Mouse (Mus musculus) liver, adult 2 months (tissue): ENCODE measurements around the gene Nxn. TPM values are rescaled to one million over a fixed set of nuclear protein-coding genes. Genes with fewer than 3 reads are reported as not detected.

Experiments
- DNase-seq: peaks from one replicate; pipeline ENCODE4 v3.0.0-alpha.2; 2011; ENCODE audit warnings: low read depth, low spot score; ENCODE audit errors: extremely low read depth
- H3K27ac ChIP-seq: fragments of 200-500 bp; replicated peaks from 2 replicates; pipeline ENCODE4 v1.5.1; 2012; ENCODE audit warnings: low read depth, mild to moderate bottlenecking, control low read depth, inconsistent platforms, low read length; ENCODE audit not compliant: insufficient read depth
- H3K27me3 ChIP-seq: fragments of 200-500 bp; 2 replicates; pipeline ENCODE4 v1.6.1; 2012; ENCODE audit warnings: mild to moderate bottlenecking, moderate library complexity, low read length, inconsistent platforms; ENCODE audit not compliant: control insufficient read depth, insufficient read depth
- H3K36me3 ChIP-seq: fragments of 200-500 bp; 2 replicates; pipeline ENCODE4 v1.6.1; 2012; ENCODE audit warnings: low read length, inconsistent platforms; ENCODE audit not compliant: control insufficient read depth, insufficient read depth
- H3K4me1 ChIP-seq: fragments of 200-500 bp; 2 replicates; pipeline ENCODE4 v1.6.1; 2011; ENCODE audit warnings: low read length; ENCODE audit not compliant: control insufficient read depth, insufficient read depth
- H3K4me3 ChIP-seq: fragments of 200-500 bp; 2 replicates; pipeline ENCODE4 v1.5.1; 2011; ENCODE audit warnings: low read depth, mild to moderate bottlenecking, control low read depth, low read length, moderate library complexity; ENCODE audit not compliant: insufficient read depth
- H3K79me2 ChIP-seq: fragments of 200-500 bp; 2 replicates; pipeline ENCODE4 v1.6.1; 2012; ENCODE audit warnings: inconsistent platforms, mild to moderate bottlenecking, low read length, moderate library complexity; ENCODE audit not compliant: control insufficient read depth, insufficient read depth
- H3K9ac ChIP-seq: fragments of 200-500 bp; 2 replicates; pipeline ENCODE4 v1.6.1; 2012; ENCODE audit warnings: low read depth, mild to moderate bottlenecking, control low read depth, inconsistent platforms, low read length
- CTCF ChIP-seq: fragments of 200-500 bp; IDR thresholded peaks from 2 replicates; pipeline ENCODE4 v1.5.1; 2011; ENCODE audit warnings: low read depth, low read length, control low read depth
- POLR2A ChIP-seq: fragments of 200-500 bp; IDR thresholded peaks from 2 replicates; pipeline ENCODE4 v1.6.1; 2011; ENCODE audit warnings: low read length, control low read depth; ENCODE audit not compliant: insufficient read depth; ENCODE audit errors: extremely low read depth
- WGBS: fragments of 180-500 bp; shearing (Covaris S2); methylation state at CpG from one replicate; pipeline ENCODE4 v1.1.7; 2018; 5-methylcytosine and 5-hydroxymethylcytosine counted together
- polyA plus RNA-seq: library from polyadenylated mRNA; depleted of rRNA; stranded (reverse); fragments of >200 nt; gene quantifications from 2 replicates; pipeline ENCODE4 v1.2.3, GENCODE M21; 2012
- total RNA-seq: library from RNA; depleted of rRNA; stranded (reverse); fragments of >200 nt; gene quantifications from 2 replicates; pipeline ENCODE4 v1.2.3, GENCODE M21; 2014

Gene Nxn
- total and polyA plus RNA-seq, 2 experiments, result 1.0 to 1.6 TPM

GRCm38 (mm10) chr11:76410826-76411225 lies 11.9 kb upstream of the Nxn start:
- Histone ChIP-seq H3K27me3 (no peaks in the 10 kb centered on the region), H3K9ac (no peak overlapping the region), H3K4me1 (no peaks in the 10 kb centered on the region), H3K27ac (no peak overlapping the region), H3K36me3 (peaks cover 12% of the 10 kb centered on the region; the same call in 1 of the 2 replicates), H3K79me2 (peaks cover 3% of the 10 kb centered on the region; the same call in 1 of the 2 replicates), H3K4me3 (no peak overlapping the region)
- TF ChIP-seq CTCF (peak; percentile 65), POLR2A (no peak)
- 66% methylated on average over 12 of the region's 12 CpGs for WGBS
- peak; percentile 40 for DNase-seq

GRCm38 (mm10) chr11:76406702-76407583 lies 8.0 kb upstream of the Nxn start, which contains the start of gene Timm22:
Gene Timm22 (plus strand): TSS chr11:76406952.
- H3K4me3 ChIP-seq, result peak within 1 kb of the TSS; percentile 88
- under 1% methylated on average over 46 of the region's 46 CpGs for WGBS
- no peaks in the 10 kb centered on the region for H3K36me3 ChIP-seq
- peak within 1 kb of the TSS; percentile 66 for H3K9ac ChIP-seq
- peak; percentile 96 for DNase-seq
- peaks cover 3% of the 10 kb centered on the region; the same call in 1 of the 2 replicates for H3K79me2 ChIP-seq
- TF ChIP-seq CTCF (peak; percentile 99), POLR2A (0 out of 2 replicates have a peak, but pooled peaks have one; percentile 36)
- H3K4me1 ChIP-seq, result no peaks in the 10 kb centered on the region
- H3K27me3 ChIP-seq, result no peaks in the 10 kb centered on the region
- H3K27ac ChIP-seq, result peak within 1 kb of the TSS; percentile 65

GRCm38 (mm10) chr11:76405626-76406264 lies 6.8 kb upstream of the Nxn start:
- WGBS, result 77% methylated on average over 5 of the region's 5 CpGs
- DNase-seq, result no peak
- H3K27me3 ChIP-seq, result no peaks in the 10 kb centered on the region
- no peak overlapping the region for H3K4me3 ChIP-seq
- H3K27ac ChIP-seq, result no peak overlapping the region
- TF ChIP-seq CTCF, result no peak
- TF ChIP-seq POLR2A, result no peak
- no peak overlapping the region for H3K9ac ChIP-seq
- H3K36me3 ChIP-seq, result no peaks in the 10 kb centered on the region
- peaks cover 3% of the 10 kb centered on the region; the same call in 1 of the 2 replicates for H3K79me2 ChIP-seq
- H3K4me1 ChIP-seq, result no peaks in the 10 kb centered on the region

- Histone ChIP-seq H3K9ac (no peak overlapping the region), H3K4me1 (no peaks in the 10 kb centered on the region), H3K27me3 (no peaks in the 10 kb centered on the region), H3K79me2 (peaks cover 3% of the 10 kb centered on the region; the same call in 1 of the 2 replicates), H3K27ac (no peak overlapping the region), H3K4me3 (no peak overlapping the region), H3K36me3 (no peaks in the 10 kb centered on the region)
- no peak for DNase-seq
- no peak for TF ChIP-seq CTCF
- TF ChIP-seq POLR2A, result no peak
- WGBS, result 68% methylated on average over 4 of the region's 4 CpGs
These were observed 6.2 kb upstream of the Nxn start for GRCm38 (mm10) chr11:76405113-76405512.

- no peak overlapping the region for H3K27ac ChIP-seq
- no peak overlapping the region for H3K9ac ChIP-seq
- no peaks in the 10 kb centered on the region for H3K27me3 ChIP-seq
- TF ChIP-seq CTCF (no peak), POLR2A (no peak)
- no peak for DNase-seq
- no peaks in the 10 kb centered on the region for H3K36me3 ChIP-seq
- 0 out of 2 replicates have a peak, but pooled peaks cover 2% of the 10 kb centered on the region for H3K4me1 ChIP-seq
- H3K79me2 ChIP-seq, result no peaks in the 10 kb centered on the region
- 83% methylated on average over 10 of the region's 10 CpGs for WGBS
- H3K4me3 ChIP-seq, result no peak overlapping the region
These were observed 2.5 kb upstream of the Nxn start for GRCm38 (mm10) chr11:76401398-76401797.
